Mouse (Mus musculus): Measurements from ENCODE around the gene Cltc. TPM values are rescaled to one million over a fixed set of nuclear protein-coding genes. Genes with fewer than 3 reads are reported as not detected.
"Not testable (repeated sequence)": the region's sequence is repeated elsewhere in the genome, so short reads cannot be mapped to it uniquely, and the experiment has no call there.

Gene Cltc
- polyA plus RNA-seq, 1 experiment = 86.1 TPM

DNA sequence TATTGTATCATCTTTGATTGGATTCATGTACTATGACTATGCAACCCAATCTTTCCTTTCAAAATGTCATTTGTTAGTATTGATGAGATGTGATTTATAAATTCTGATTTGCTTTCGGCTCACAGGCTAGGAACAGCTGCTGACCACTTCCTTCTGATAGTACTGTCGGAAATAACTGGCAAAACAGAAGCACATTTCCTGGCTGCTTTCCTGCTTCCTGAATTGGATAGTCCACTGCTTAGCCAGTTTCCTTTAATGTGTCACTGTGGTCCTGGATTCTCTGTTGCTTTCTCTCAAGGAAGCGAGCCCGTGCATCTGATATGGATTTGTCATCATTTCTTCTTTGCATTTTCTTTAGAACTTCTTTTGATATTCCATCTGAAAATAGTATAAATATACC is 12.5 kb upstream of the Cltc start:
- Histone ChIP-seq H3K79me2 (ENCODE audit: control insufficient read depth, insufficient read depth) (no peaks in the 10 kb centered on the region), H3K36me3 (ENCODE audit: control insufficient read depth, insufficient read depth) (peaks cover 39% of the 10 kb centered on the region), H3K4me2 (ENCODE audit: low read depth) (no peak overlapping the region), H3K4me3 (no peak overlapping the region), H3ac (ENCODE audit: control insufficient read depth, insufficient read length) (no peak overlapping the region), H3K27me3 (ENCODE audit: control insufficient read depth, insufficient read depth, insufficient read length) (no peaks in the 10 kb centered on the region)
- TF ChIP-seq USF1 (IDR thresholded peaks at IDR 0.05; ENCODE audit: low read depth) (no peak), POLR2A (IDR thresholded peaks at IDR 0.05; ENCODE audit: insufficient read length, low read depth) (no peak), REST (IDR thresholded peaks at IDR 0.05; ENCODE audit: insufficient read depth, insufficient read length) (no peak), E2F4 (IDR thresholded peaks at IDR 0.05; ENCODE audit: insufficient read depth) (no peak), TCF3 (IDR thresholded peaks at IDR 0.05; ENCODE audit: insufficient read length, low read depth) (no peak), MYOG (IDR thresholded peaks at IDR 0.05; ENCODE audit: control insufficient read depth in 1 of 3, insufficient read depth in 1 of 3, insufficient read length in 2 of 3, low read depth in 2 of 3) (no peak), POLR2AphosphoS2 (IDR thresholded peaks at IDR 0.05; ENCODE audit: insufficient read length, low read depth) (no peak), CEBPB (IDR thresholded peaks at IDR 0.05; ENCODE audit: insufficient read depth, poor library complexity, severe bottlenecking) (no peak), SRF (IDR thresholded peaks at IDR 0.05; ENCODE audit: control insufficient read depth, insufficient read length, low read depth) (no peak), MAX (IDR thresholded peaks at IDR 0.05; ENCODE audit: low read depth) (no peak), MYOD1 (IDR thresholded peaks at IDR 0.05; ENCODE audit: control insufficient read depth in 1 of 3, insufficient read length in 2 of 3, low read depth in 2 of 3) (no peak), TCF12 (IDR thresholded peaks at IDR 0.05; ENCODE audit: insufficient read depth, poor library complexity, severe bottlenecking) (no peak)

DNA sequence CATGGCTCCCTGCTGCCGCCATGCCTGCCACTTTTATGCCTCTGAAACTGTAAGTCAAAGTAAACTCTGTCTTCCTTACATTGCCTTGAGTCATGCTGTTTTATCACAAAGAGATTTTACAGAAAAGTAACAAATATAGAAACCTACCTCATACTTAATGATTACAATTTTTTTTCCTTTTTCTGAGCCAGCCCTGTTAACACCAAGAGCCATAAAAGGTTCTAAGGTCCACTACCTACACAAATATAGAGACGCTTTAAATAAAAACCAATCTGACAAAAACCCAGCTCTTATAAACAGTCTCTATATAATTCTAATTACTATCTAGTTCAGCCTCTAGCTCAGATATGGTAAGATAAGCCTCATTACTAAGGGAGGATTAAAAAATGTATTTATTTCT is 7.1 kb upstream of the Cltc start:
- Histone ChIP-seq H3K4me2 (ENCODE audit: low read depth) (no peak overlapping the region), H3K79me2 (ENCODE audit: control insufficient read depth, insufficient read depth) (no peaks in the 10 kb centered on the region), H3K36me3 (ENCODE audit: control insufficient read depth, insufficient read depth) (peaks cover 7% of the 10 kb centered on the region), H3K27me3 (ENCODE audit: control insufficient read depth, insufficient read depth, insufficient read length) (no peaks in the 10 kb centered on the region), H3K4me3 (no peak overlapping the region), H3ac (ENCODE audit: control insufficient read depth, insufficient read length) (no peak overlapping the region)
- TF ChIP-seq TCF3 (IDR thresholded peaks at IDR 0.05; ENCODE audit: insufficient read length, low read depth) (no peak), SRF (IDR thresholded peaks at IDR 0.05; ENCODE audit: control insufficient read depth, insufficient read length, low read depth) (no peak), MYOD1 (IDR thresholded peaks at IDR 0.05; ENCODE audit: control insufficient read depth in 1 of 3, insufficient read length in 2 of 3, low read depth in 2 of 3) (no peak), MYOG (IDR thresholded peaks at IDR 0.05; ENCODE audit: control insufficient read depth in 1 of 3, insufficient read depth in 1 of 3, insufficient read length in 2 of 3, low read depth in 2 of 3) (no peak), REST (IDR thresholded peaks at IDR 0.05; ENCODE audit: insufficient read depth, insufficient read length) (no peak), USF1 (IDR thresholded peaks at IDR 0.05; ENCODE audit: low read depth) (no peak), CEBPB (IDR thresholded peaks at IDR 0.05; ENCODE audit: insufficient read depth, poor library complexity, severe bottlenecking) (no peak), E2F4 (IDR thresholded peaks at IDR 0.05; ENCODE audit: insufficient read depth) (no peak), POLR2A (IDR thresholded peaks at IDR 0.05; ENCODE audit: insufficient read length, low read depth) (no peak), MAX (IDR thresholded peaks at IDR 0.05; ENCODE audit: low read depth) (no peak), TCF12 (IDR thresholded peaks at IDR 0.05; ENCODE audit: insufficient read depth, poor library complexity, severe bottlenecking) (no peak), POLR2AphosphoS2 (IDR thresholded peaks at IDR 0.05; ENCODE audit: insufficient read length, low read depth) (no peak)

DNA sequence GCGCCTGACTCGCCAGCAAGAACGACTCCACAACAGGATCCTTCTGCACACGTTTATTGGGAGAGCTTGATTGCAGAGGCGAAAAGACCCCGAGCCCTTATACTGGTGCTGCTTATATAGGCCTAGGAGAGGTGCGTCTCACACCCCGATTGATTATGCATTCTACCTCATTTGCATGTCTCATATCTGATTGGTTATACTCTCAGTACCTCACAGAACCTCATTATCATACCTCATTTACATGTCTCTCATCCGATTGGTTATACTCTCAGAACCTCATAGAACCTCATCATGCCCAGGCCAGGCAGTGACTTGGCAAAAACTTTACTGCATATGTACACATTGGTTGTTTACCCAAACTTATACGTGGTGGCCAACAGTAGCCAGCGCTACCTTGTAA is 5.8 kb upstream of the Cltc start:
- not testable (repeated sequence) for H3ac ChIP-seq (ENCODE audit: control insufficient read depth, insufficient read length)

DNA sequence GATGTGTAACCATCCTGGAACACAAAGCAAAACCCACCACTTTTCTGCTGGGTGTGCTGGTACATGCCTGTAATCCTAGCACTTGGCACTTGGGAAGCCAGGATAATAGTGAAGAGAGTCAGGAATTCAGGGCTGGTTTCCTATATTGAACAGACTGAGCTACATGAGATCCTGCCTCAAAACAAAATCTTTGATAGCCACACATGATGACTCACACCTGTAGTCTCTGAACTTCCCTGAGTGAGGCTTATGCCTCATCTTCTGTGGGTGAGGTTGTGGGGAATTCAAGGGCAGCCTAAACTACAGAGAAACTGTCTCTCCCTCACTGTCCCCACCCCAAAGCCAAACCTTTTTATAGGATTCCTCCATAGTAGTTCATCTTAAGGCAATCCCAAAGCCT is 3.0 kb upstream of the Cltc start:
- no peak overlapping the region for H3ac ChIP-seq (ENCODE audit: control insufficient read depth, insufficient read length)
- peaks cover 19% of the 10 kb centered on the region for H3K79me2 ChIP-seq (ENCODE audit: control insufficient read depth, insufficient read depth)
- no peaks in the 10 kb centered on the region for H3K27me3 ChIP-seq (ENCODE audit: control insufficient read depth, insufficient read depth, insufficient read length)
- no peaks in the 10 kb centered on the region for H3K36me3 ChIP-seq (ENCODE audit: control insufficient read depth, insufficient read depth)
- TF ChIP-seq SRF (IDR thresholded peaks at IDR 0.05; ENCODE audit: control insufficient read depth, insufficient read length, low read depth) = no peak
- no peak for TF ChIP-seq TCF3 (IDR thresholded peaks at IDR 0.05; ENCODE audit: insufficient read length, low read depth)
- no peak for TF ChIP-seq MYOG (IDR thresholded peaks at IDR 0.05; ENCODE audit: control insufficient read depth in 1 of 3, insufficient read depth in 1 of 3, insufficient read length in 2 of 3, low read depth in 2 of 3)
- no peak for TF ChIP-seq TCF12 (IDR thresholded peaks at IDR 0.05; ENCODE audit: insufficient read depth, poor library complexity, severe bottlenecking)
- no peak for TF ChIP-seq POLR2A (IDR thresholded peaks at IDR 0.05; ENCODE audit: insufficient read length, low read depth)
- no peak for TF ChIP-seq REST (IDR thresholded peaks at IDR 0.05; ENCODE audit: insufficient read depth, insufficient read length)
- no peak for TF ChIP-seq CEBPB (IDR thresholded peaks at IDR 0.05; ENCODE audit: insufficient read depth, poor library complexity, severe bottlenecking)
- no peak for TF ChIP-seq POLR2AphosphoS2 (IDR thresholded peaks at IDR 0.05; ENCODE audit: insufficient read length, low read depth)
- no peak for TF ChIP-seq MAX (IDR thresholded peaks at IDR 0.05; ENCODE audit: low read depth)
- H3K4me2 ChIP-seq (ENCODE audit: low read depth) = no peak overlapping the region
- H3K4me3 ChIP-seq = no peak overlapping the region

More for the DNA sequence above, 5.8 kb upstream of the Cltc start:
- not testable (repeated sequence) for H3K4me2 ChIP-seq (ENCODE audit: low read depth); H3K79me2 ChIP-seq (ENCODE audit: control insufficient read depth, insufficient read depth); H3K4me3 ChIP-seq; H3K36me3 ChIP-seq (ENCODE audit: control insufficient read depth, insufficient read depth); H3K27me3 ChIP-seq (ENCODE audit: control insufficient read depth, insufficient read depth, insufficient read length)

DNA sequence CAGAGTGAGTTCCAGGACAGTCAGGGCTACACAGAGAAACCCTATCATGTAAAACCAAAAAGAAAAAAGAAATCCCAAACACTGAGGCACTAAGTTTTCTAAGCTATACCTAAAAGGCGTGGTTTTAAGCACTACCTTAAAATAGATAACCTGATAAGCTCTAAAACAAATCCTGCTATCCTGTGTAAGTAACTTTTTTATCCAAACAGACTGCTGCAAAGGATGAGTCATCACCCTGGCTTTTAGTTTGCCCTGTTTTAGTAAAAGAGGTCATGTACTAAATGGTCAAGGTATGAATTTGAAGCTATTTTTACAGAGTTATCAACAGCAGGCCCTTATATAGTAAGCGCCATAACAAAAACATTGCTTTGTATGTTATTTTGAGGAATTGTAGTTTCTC is 2.5 kb upstream of the Cltc start:
- Histone ChIP-seq H3K4me2 (ENCODE audit: low read depth) (no peak overlapping the region), H3K36me3 (ENCODE audit: control insufficient read depth, insufficient read depth) (no peaks in the 10 kb centered on the region), H3K79me2 (ENCODE audit: control insufficient read depth, insufficient read depth) (peaks cover 24% of the 10 kb centered on the region), H3K27me3 (ENCODE audit: control insufficient read depth, insufficient read depth, insufficient read length) (no peaks in the 10 kb centered on the region), H3K4me3 (no peak overlapping the region), H3ac (ENCODE audit: control insufficient read depth, insufficient read length) (no peak overlapping the region)
- TF ChIP-seq POLR2AphosphoS2 (IDR thresholded peaks at IDR 0.05; ENCODE audit: insufficient read length, low read depth) = no peak
- TF ChIP-seq TCF12 (IDR thresholded peaks at IDR 0.05; ENCODE audit: insufficient read depth, poor library complexity, severe bottlenecking) = no peak
- no peak for TF ChIP-seq CEBPB (IDR thresholded peaks at IDR 0.05; ENCODE audit: insufficient read depth, poor library complexity, severe bottlenecking)
- no peak for TF ChIP-seq TCF3 (IDR thresholded peaks at IDR 0.05; ENCODE audit: insufficient read length, low read depth)

Data from myocyte (in vitro differentiated cells).